Mouse (Mus musculus): ENCODE data around the gene Fgf12. TPM values are rescaled to one million over a fixed set of nuclear protein-coding genes. Genes with fewer than 3 reads are reported as not detected.

Fgf12 gene
- total RNA-seq, 1 experiment from 2014 or later: 4.4 TPM

GRCm38 (mm10) chr16:28323576-28323975, 429.3 kb downstream of the Fgf12 start:
- DNase-seq: no peak

DNA sequence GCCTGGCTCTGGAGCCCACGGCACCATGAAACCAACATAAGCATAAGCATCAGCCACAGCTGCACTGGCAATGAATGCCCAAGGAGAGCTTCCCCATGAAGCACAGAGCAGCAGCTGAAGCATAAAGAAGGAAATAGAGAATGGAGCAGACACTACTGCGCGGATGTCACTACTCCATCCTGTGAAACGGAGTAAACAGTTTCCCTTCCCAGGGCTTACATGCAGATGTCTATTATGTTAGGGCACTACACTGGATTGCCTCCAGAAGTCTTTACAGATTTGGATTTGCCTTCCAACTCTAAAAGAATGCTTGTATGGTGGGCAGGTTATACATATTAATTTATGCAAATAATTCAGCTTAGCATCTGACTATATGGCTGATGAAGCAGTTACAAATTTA, 441.2 kb downstream of the Fgf12 start:
- DNase-seq: no peak

- DNase-seq: no peak
These were observed 449.0 kb downstream of the Fgf12 start for GRCm38 (mm10) chr16:28303889-28304288.

GRCm38 (mm10) chr16:28289689-28290330, 463.1 kb downstream of the Fgf12 start:
- no peak for DNase-seq

DNA sequence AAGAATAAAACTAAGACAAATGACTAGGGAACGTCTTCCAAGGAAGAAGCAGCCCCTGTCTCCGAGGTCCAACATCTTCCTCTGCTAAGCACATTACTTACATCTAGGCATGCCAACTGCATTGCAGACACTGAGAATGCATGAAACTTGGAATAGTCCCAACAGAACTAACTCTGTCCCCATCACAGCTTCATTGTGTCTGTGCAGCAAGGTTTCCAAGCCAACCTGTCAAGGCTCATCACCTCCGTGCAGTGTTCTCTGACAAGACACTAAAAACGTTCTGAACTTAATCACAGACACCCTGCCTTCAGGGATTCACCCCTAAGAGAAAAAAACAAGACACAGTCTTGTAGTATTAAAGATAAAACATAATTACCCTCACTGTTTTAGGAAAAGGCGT, 495.0 kb downstream of the Fgf12 start:
- DNase-seq: no peak

- no peak for DNase-seq
These were observed 498.6 kb downstream of the Fgf12 start for GRCm38 (mm10) chr16:28254303-28254702.

DNA sequence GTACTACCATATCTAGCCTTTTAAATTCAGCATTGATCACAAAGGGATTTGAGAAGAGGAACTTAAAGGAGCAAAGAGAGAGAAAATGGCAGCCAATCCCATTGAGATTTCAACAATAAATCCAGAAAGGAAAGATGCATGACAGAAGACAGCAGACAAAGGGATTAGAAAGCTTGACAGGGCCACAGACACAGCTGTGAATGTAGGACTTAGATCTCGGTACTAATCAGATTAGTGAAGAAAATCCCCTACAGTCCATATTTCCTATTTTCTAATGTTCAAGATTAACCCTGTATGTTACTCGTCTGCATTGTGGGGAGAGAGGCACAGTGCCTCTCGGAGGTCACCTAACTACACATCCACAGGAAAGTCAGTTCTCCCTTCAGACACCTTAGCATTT, 500.9 kb downstream of the Fgf12 start:
- DNase-seq: no peak

GRCm38 (mm10) chr16:28242867-28243649, 509.8 kb downstream of the Fgf12 start:
- DNase-seq: no peak

- no peak for DNase-seq
These were observed 513.5 kb downstream of the Fgf12 start for GRCm38 (mm10) chr16:28239382-28239781.

DNA sequence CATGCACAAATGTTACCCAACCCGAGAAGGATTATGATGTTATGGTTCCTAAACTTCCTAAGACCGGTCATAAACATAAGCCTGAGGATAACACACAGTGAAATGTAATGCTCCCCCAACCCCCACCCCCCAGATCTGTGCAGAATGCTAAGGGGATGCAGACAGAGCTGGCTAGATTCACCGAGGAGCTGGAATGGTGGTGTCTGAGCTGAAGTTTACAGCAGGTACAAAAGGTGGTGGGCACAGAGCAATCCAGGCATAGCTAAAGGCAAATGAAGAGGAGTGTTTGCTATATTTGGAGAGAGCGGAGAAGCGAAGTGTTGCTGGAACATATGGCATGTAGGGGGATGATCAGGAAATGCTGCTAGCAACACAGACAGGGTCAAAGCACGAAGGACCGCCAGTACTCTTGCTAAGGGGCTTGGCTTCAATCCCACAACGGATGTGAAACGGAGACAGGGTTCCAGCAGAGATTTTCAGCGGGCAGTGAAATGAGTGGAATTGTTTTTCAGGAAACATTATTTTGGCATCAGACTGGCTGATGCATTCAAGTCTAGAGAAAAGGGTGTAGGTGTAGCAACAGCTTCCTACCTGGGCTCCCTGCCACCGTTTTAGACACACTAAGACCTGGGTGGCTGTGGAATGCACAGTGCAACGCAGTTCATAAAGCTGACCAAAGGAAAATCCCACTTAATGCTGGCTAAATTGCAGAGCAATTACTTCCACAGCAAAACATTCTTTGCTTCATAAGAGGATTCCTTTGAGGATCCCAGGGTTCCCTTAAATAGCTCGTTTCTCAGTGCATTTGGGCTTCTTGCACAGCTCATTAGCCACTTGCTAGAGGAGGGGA, 514.6 kb downstream of the Fgf12 start:
- no peak for DNase-seq

GRCm38 (mm10) chr16:28215930-28216329, 536.9 kb downstream of the Fgf12 start:
- no peak for DNase-seq

GRCm38 (mm10) chr16:28212411-28212810, 540.5 kb downstream of the Fgf12 start:
- no peak for DNase-seq

GRCm38 (mm10) chr16:28156443-28156842, 596.4 kb downstream of the Fgf12 start:
- no peak for DNase-seq

DNA sequence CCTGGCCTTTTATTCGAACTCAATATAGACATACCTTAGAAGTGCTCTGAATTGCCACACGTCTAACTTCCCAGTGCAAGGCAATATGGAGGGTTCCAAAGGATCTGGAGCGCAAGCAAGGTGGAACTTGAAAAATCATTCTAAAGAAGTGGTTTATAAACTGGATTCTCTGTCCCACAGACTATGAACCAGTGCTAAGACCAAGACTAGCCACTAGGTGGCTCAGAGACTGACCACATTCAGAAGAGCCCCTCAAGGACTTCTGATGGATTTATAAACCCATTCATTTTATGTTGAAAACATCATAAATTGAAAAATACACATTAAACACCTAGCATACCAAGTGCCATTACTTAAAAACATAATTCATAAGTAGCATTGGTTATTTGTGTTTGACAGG, 611.9 kb downstream of the Fgf12 start:
- no peak for DNase-seq

GRCm38 (mm10) chr16:28127006-28127405, 625.9 kb downstream of the Fgf12 start:
- DNase-seq: no peak

Small RNA genes within 50 kb of the gene (microRNA-seq; reads per million reads assigned to microRNA genes)
- 0 reads per million in 2 experiments for gene Mir690

Other genes starting within 250 kb of the Fgf12 start
- gene Mb21d2, start 176.6 kb upstream of the Fgf12 start, total RNA-seq (2021): 12.7 and 15.1 TPM in 2 replicates

Measured in adrenal gland, postnatal 25 days (tissue).